Mouse (Mus musculus): Measurements from ENCODE around the gene Cybrd1. TPM values are rescaled to one million over a fixed set of nuclear protein-coding genes. Genes with fewer than 3 reads are reported as not detected.

Cybrd1 gene
- polyA plus RNA-seq, 1 experiment, result 1.9 TPM

DNA sequence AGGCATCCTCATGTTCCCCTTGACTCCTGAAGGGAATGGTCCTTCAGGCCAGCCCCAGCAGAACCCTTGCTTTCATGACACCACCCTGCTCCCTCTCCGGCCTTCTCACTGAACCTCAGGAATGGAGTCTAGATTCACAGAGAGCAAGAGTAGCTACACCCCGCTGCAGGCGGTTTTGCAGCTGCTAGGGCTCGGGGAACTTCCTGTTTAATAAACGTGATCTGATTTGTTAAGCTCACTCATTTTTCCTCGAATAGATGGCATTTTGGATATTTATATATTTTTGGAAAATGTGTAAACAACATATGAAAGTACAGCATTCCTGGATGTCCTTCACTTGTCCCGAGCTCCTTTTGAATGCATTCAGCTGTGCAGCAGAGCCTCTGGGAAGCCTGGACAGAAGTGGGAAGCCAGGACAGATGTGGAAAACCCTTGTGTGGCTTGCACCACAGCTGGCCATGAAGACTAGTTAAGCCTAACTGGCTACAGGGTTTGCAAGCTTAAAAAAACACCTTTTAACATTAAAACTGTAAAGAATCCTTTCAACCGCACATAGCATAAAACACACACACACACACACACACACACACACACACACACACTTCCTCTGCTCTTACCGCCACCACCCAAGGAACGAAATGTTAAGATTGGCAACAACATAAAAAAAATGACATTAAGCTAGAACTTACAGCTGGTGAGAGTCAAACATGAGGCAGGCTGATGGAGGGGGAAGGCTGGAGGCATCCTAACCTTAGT, 10.2 kb downstream of the Cybrd1 start:
- Histone ChIP-seq H3K4me1 (ENCODE audit: control insufficient read depth, insufficient read depth, low read length) (no peaks in the 10 kb centered on the region), H3K36me3 (ENCODE audit: control insufficient read depth, insufficient read depth, low read length) (no peaks in the 10 kb centered on the region), H3K4me3 (ENCODE audit: control insufficient read depth, low read depth, low read length) (no peak overlapping the region), H3K27ac (ENCODE audit: control insufficient read depth, insufficient read depth, low read depth, low read length) (no peak overlapping the region), H3K27me3 (ENCODE audit: control insufficient read depth, insufficient read depth, low read length) (no peaks in the 10 kb centered on the region)
- TF ChIP-seq CTCF (IDR thresholded peaks at IDR 0.05; ENCODE audit: control insufficient read depth, insufficient read depth, insufficient replicate concordance, low read depth, low read length) (no peak), POLR2A (IDR thresholded peaks at IDR 0.05; ENCODE audit: control insufficient read depth, low read depth, low read length) (no peak)

DNA sequence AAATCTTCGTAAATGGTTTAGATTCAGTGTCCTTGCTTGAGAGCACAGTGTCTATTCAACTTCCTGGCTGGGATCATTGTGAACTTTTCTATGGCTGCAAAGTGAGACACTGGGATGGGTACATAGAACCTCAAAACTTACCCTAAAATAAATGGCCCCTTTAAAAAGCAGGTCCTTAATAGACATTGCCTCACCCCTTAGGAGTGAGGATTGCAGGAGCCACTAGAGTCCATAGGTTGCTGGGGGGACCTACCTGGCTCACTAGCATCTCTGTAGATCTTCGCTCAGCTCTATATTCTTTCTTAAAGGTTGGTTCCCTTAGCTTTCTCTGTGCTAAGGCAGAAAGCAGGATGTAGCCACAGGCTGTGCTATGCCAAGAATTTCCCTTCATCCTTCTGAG, 12.6 kb downstream of the Cybrd1 start:
- TF ChIP-seq POLR2A (IDR thresholded peaks at IDR 0.05; ENCODE audit: control insufficient read depth, low read depth, low read length) (no peak), CTCF (IDR thresholded peaks at IDR 0.05; ENCODE audit: control insufficient read depth, insufficient read depth, insufficient replicate concordance, low read depth, low read length) (no peak)
- H3K4me3 ChIP-seq (ENCODE audit: control insufficient read depth, low read depth, low read length), result no peak overlapping the region
- no peaks in the 10 kb centered on the region for H3K4me1 ChIP-seq (ENCODE audit: control insufficient read depth, insufficient read depth, low read length)
- H3K36me3 ChIP-seq (ENCODE audit: control insufficient read depth, insufficient read depth, low read length), result no peaks in the 10 kb centered on the region
- no peaks in the 10 kb centered on the region for H3K27me3 ChIP-seq (ENCODE audit: control insufficient read depth, insufficient read depth, low read length)
- no peak overlapping the region for H3K27ac ChIP-seq (ENCODE audit: control insufficient read depth, insufficient read depth, low read depth, low read length)

DNA sequence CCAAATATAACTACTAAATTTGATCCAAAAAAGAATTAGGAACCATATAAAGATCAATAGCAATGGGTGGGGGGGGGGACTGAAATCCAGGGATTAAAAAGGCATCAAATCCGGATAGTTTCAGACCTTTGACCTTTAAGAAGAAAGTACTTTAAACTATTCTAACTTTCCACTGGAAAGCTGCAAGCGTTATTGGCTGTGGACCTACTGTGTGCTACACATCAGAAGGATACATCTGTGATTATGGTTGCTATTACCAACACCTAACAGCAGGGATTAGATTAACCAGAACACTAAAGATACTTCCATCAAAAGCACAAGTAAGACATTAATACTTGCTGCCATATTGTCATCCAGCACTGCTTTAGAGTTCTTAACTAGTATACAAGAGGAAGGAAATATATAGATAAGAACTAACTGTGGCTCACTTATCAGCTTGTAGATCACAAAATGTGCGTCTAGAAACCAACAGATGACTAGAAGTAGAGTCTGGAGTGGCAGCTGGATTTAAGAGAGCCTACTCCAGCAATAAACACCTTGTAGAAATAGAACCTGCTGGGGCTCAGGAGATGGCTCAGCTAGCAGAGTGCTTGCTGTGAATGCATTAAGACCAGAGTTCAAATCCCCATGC, 14.3 kb downstream of the Cybrd1 start:
- Histone ChIP-seq H3K4me1 (ENCODE audit: control insufficient read depth, insufficient read depth, low read length) (no peaks in the 10 kb centered on the region), H3K36me3 (ENCODE audit: control insufficient read depth, insufficient read depth, low read length) (no peaks in the 10 kb centered on the region)
- TF ChIP-seq POLR2A (IDR thresholded peaks at IDR 0.05; ENCODE audit: control insufficient read depth, low read depth, low read length) (no peak), CTCF (IDR thresholded peaks at IDR 0.05; ENCODE audit: control insufficient read depth, insufficient read depth, insufficient replicate concordance, low read depth, low read length) (no peak)

DNA sequence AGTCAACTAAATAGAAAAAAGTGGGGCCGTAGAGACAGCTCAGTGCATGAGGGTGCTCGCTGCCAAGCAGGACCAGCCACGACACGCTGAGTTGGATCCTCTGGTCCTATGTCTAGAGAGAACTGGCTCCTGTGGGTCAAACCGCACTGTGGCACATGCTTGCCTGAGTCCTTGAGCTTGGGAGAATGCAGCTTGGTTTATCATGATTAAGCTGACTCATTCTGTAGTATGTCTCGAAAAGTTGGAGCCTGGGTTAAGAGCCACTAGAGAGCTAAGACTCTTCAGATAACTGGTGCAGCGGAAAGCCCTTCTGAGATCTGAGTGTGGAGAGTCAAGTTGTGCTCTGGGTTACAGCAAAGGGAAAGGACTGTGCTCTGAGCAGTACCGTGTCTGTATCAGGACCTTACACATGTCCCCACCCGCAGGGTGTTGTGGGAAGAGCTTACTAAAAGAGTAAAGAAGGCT, 16.4 kb downstream of the Cybrd1 start:
- H3K27ac ChIP-seq (ENCODE audit: control insufficient read depth, insufficient read depth, low read depth, low read length), result no peak overlapping the region
- H3K36me3 ChIP-seq (ENCODE audit: control insufficient read depth, insufficient read depth, low read length), result no peaks in the 10 kb centered on the region
- TF ChIP-seq POLR2A (IDR thresholded peaks at IDR 0.05; ENCODE audit: control insufficient read depth, low read depth, low read length) (no peak), CTCF (IDR thresholded peaks at IDR 0.05; ENCODE audit: control insufficient read depth, insufficient read depth, insufficient replicate concordance, low read depth, low read length) (no peak)
- H3K4me3 ChIP-seq (ENCODE audit: control insufficient read depth, low read depth, low read length), result no peak overlapping the region
- H3K27me3 ChIP-seq (ENCODE audit: control insufficient read depth, insufficient read depth, low read length), result no peaks in the 10 kb centered on the region
- H3K4me1 ChIP-seq (ENCODE audit: control insufficient read depth, insufficient read depth, low read length), result peaks cover 3% of the 10 kb centered on the region; the same call in 1 of the 2 replicates

More for the DNA sequence above, 14.3 kb downstream of the Cybrd1 start:
- Histone ChIP-seq H3K4me3 (ENCODE audit: control insufficient read depth, low read depth, low read length) (no peak overlapping the region), H3K27ac (ENCODE audit: control insufficient read depth, insufficient read depth, low read depth, low read length) (no peak overlapping the region), H3K27me3 (ENCODE audit: control insufficient read depth, insufficient read depth, low read length) (no peaks in the 10 kb centered on the region)

DNA sequence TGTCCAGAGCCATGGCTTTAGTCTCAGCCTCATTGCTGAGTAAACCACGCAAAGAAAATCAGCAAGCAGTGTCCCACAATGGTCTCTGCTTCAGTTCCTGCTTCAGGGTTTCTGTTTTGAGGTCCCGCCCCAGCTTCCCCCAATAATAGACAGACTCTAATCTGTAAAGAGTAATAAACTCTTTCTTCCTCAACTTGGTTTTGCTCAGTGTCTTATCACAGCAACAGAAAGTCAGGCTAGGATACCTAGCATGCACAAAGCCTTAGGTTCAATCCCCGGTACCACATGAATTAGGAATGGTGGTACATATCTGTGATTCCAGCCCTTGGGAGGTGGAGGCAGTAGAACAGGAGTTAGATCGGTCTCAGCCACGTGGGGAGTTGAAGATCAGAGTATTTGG, 17.1 kb downstream of the Cybrd1 start:
- H3K27me3 ChIP-seq (ENCODE audit: control insufficient read depth, insufficient read depth, low read length), result no peaks in the 10 kb centered on the region
- no peak overlapping the region for H3K27ac ChIP-seq (ENCODE audit: control insufficient read depth, insufficient read depth, low read depth, low read length)
- no peak for TF ChIP-seq CTCF (IDR thresholded peaks at IDR 0.05; ENCODE audit: control insufficient read depth, insufficient read depth, insufficient replicate concordance, low read depth, low read length)
- no peak for TF ChIP-seq POLR2A (IDR thresholded peaks at IDR 0.05; ENCODE audit: control insufficient read depth, low read depth, low read length)
- H3K4me3 ChIP-seq (ENCODE audit: control insufficient read depth, low read depth, low read length), result no peak overlapping the region
- peaks cover 3% of the 10 kb centered on the region; the same call in 1 of the 2 replicates for H3K4me1 ChIP-seq (ENCODE audit: control insufficient read depth, insufficient read depth, low read length)
- no peaks in the 10 kb centered on the region for H3K36me3 ChIP-seq (ENCODE audit: control insufficient read depth, insufficient read depth, low read length)

DNA sequence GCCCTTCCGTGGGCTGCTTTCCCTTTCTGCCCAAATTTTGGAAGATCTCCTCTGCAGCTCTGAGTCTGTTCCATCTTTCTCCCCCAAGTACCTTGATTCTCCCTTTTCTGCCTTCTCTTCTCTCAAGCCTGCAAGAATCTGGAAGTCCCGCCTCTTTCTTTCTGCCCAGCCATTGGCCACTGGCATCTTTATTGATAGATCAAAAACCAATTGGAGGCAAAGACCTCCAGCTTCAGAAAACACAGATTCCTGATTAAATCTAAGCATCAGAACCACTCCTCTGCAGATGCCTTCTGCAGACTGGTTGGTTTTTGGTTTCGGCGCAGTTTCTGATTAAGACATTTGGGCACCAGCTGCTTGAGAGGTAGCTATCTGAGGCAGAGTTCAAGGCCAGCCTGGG, 22.9 kb downstream of the Cybrd1 start:
- Histone ChIP-seq H3K36me3 (ENCODE audit: control insufficient read depth, insufficient read depth, low read length) (no peaks in the 10 kb centered on the region), H3K27me3 (ENCODE audit: control insufficient read depth, insufficient read depth, low read length) (no peaks in the 10 kb centered on the region), H3K4me3 (ENCODE audit: control insufficient read depth, low read depth, low read length) (no peak overlapping the region), H3K4me1 (ENCODE audit: control insufficient read depth, insufficient read depth, low read length) (peaks cover 3% of the 10 kb centered on the region; the same call in 1 of the 2 replicates), H3K27ac (ENCODE audit: control insufficient read depth, insufficient read depth, low read depth, low read length) (no peak overlapping the region)
- TF ChIP-seq POLR2A (IDR thresholded peaks at IDR 0.05; ENCODE audit: control insufficient read depth, low read depth, low read length), result no peak
- no peak for TF ChIP-seq CTCF (IDR thresholded peaks at IDR 0.05; ENCODE audit: control insufficient read depth, insufficient read depth, insufficient replicate concordance, low read depth, low read length)

DNA sequence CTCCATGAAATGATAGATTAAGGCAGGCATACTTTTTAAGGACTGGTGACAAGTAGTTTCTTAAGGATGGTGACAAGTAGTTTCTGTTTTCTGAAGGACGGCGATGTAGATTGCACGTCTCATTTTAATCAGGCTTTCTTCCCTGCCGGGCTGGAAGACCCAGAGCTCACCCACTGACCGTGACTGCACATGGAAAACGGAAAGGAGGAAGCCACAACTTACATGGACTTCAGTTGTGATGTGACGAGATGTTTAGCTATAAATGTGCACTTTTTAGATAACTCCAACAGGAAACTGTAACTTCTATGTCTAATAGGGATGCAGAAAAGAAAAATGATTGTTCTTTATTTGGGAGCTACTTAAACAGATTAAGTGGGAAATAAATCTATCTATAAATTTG, 24.7 kb downstream of the Cybrd1 start:
- Histone ChIP-seq H3K27me3 (ENCODE audit: control insufficient read depth, insufficient read depth, low read length) (no peaks in the 10 kb centered on the region), H3K4me1 (ENCODE audit: control insufficient read depth, insufficient read depth, low read length) (peaks cover 3% of the 10 kb centered on the region; the same call in 1 of the 2 replicates), H3K4me3 (ENCODE audit: control insufficient read depth, low read depth, low read length) (no peak overlapping the region), H3K27ac (ENCODE audit: control insufficient read depth, insufficient read depth, low read depth, low read length) (no peak overlapping the region), H3K36me3 (ENCODE audit: control insufficient read depth, insufficient read depth, low read length) (no peaks in the 10 kb centered on the region)
- no peak for TF ChIP-seq CTCF (IDR thresholded peaks at IDR 0.05; ENCODE audit: control insufficient read depth, insufficient read depth, insufficient replicate concordance, low read depth, low read length)
- no peak for TF ChIP-seq POLR2A (IDR thresholded peaks at IDR 0.05; ENCODE audit: control insufficient read depth, low read depth, low read length)

All from testis, adult 2 months (tissue).